Mouse (Mus musculus): ENCODE measurements around the gene Gpm6a. TPM values are rescaled to one million over a fixed set of nuclear protein-coding genes. Genes with fewer than 3 reads are reported as not detected.

Gpm6a gene
- polyA plus RNA-seq (2012; rRNA removed): 244 and 323 TPM in 2 replicates

GRCm38 (mm10) chr8:54954741-54955455 lies at the start of gene Gpm6a:
TSS of gene Gpm6a (plus strand) at chr8:54954843.

Other genes with a start within 250 kb of the Gpm6a start
- gene Wdr17, start 67.7 kb upstream of the Gpm6a start, polyA plus RNA-seq (2012; rRNA removed): 9.9 and 11.7 TPM in 2 replicates